Mouse (Mus musculus): ENCODE data around the gene En1. TPM values are rescaled to one million over a fixed set of nuclear protein-coding genes. Genes with fewer than 3 reads are reported as not detected.

En1 gene
- 1 to 10 TPM in 1 of 26 experiments, not detected in 25; 1.1 TPM for total RNA-seq (2018; cell fraction: chromatin; rRNA removed)
- not detected for total RNA-seq (2018; cell fraction: cytosol; rRNA removed)
- total RNA-seq (2018; cell fraction: nucleus; rRNA removed), result not detected
- polyA plus RNA-seq (2018), result not detected in 3 replicates

- Histone ChIP-seq H3K79me2 (ENCODE audit: inconsistent target) (no peaks in the 10 kb centered on the region), H3K4me3 (ENCODE audit: inconsistent target) (no peak within 1 kb of the TSS), H3K36me3 (ENCODE audit: inconsistent target) (no peaks in the 10 kb centered on the region), H3K27ac (no peak within 1 kb of the TSS)
- 5% methylated on average over 35 of the region's 35 CpGs for WGBS (ENCODE audit: missing documents)
Measured at GRCm38 (mm10) chr1:120602031-120602730, at the start of gene En1. Gene En1, plus strand, starts transcription at chr1:120602418.

GRCm38 (mm10) chr1:120556926-120557846, 45.0 kb upstream of the En1 start:
- H3K79me2 ChIP-seq (ENCODE audit: inconsistent target), result no peaks in the 10 kb centered on the region
- WGBS (ENCODE audit: missing documents), result 82% methylated on average over 15 of the region's 15 CpGs
- H3K27ac ChIP-seq, result no peak overlapping the region
- H3K36me3 ChIP-seq (ENCODE audit: inconsistent target), result no peaks in the 10 kb centered on the region
- H3K4me3 ChIP-seq (ENCODE audit: inconsistent target), result no peak overlapping the region

GRCm38 (mm10) chr1:120558341-120559285, 43.6 kb upstream of the En1 start:
- Histone ChIP-seq H3K27ac (no peak overlapping the region), H3K4me3 (ENCODE audit: inconsistent target) (no peak overlapping the region), H3K36me3 (ENCODE audit: inconsistent target) (no peaks in the 10 kb centered on the region), H3K79me2 (ENCODE audit: inconsistent target) (no peaks in the 10 kb centered on the region)
- WGBS (ENCODE audit: missing documents), result 72% methylated on average over 9 of the region's 9 CpGs

GRCm38 (mm10) chr1:120559911-120560310, 42.3 kb upstream of the En1 start:
- no peaks in the 10 kb centered on the region for H3K79me2 ChIP-seq (ENCODE audit: inconsistent target)

GRCm38 (mm10) chr1:120581306-120581705, 20.9 kb upstream of the En1 start:
- no peaks in the 10 kb centered on the region for H3K79me2 ChIP-seq (ENCODE audit: inconsistent target)
- 64% methylated on average over 4 of the region's 4 CpGs for WGBS (ENCODE audit: missing documents)
- no peak overlapping the region for H3K4me3 ChIP-seq (ENCODE audit: inconsistent target)
- no peaks in the 10 kb centered on the region for H3K36me3 ChIP-seq (ENCODE audit: inconsistent target)
- no peak overlapping the region for H3K27ac ChIP-seq

More at GRCm38 (mm10) chr1:120559911-120560310, 42.3 kb upstream of the En1 start:
- Histone ChIP-seq H3K4me3 (ENCODE audit: inconsistent target) (no peak overlapping the region), H3K27ac (no peak overlapping the region), H3K36me3 (ENCODE audit: inconsistent target) (no peaks in the 10 kb centered on the region)
- WGBS (ENCODE audit: missing documents), result 86% methylated on average over 5 of the region's 5 CpGs

GRCm38 (mm10) chr1:120585481-120585880, 16.7 kb upstream of the En1 start:
- Histone ChIP-seq H3K79me2 (ENCODE audit: inconsistent target) (no peaks in the 10 kb centered on the region), H3K4me3 (ENCODE audit: inconsistent target) (no peak overlapping the region), H3K27ac (no peak overlapping the region), H3K36me3 (ENCODE audit: inconsistent target) (no peaks in the 10 kb centered on the region)
- 23% methylated on average over 1 of the region's 2 CpGs for WGBS (ENCODE audit: missing documents)

- Histone ChIP-seq H3K79me2 (ENCODE audit: inconsistent target) (no peaks in the 10 kb centered on the region), H3K36me3 (ENCODE audit: inconsistent target) (no peaks in the 10 kb centered on the region), H3K27ac (no peak overlapping the region), H3K4me3 (ENCODE audit: inconsistent target) (no peak overlapping the region)
- 13% methylated on average over 7 of the region's 7 CpGs for WGBS (ENCODE audit: missing documents)
Measured at GRCm38 (mm10) chr1:120586500-120587110, 15.6 kb upstream of the En1 start.

- no peaks in the 10 kb centered on the region for H3K79me2 ChIP-seq (ENCODE audit: inconsistent target)
- H3K27ac ChIP-seq, result no peak overlapping the region
- H3K36me3 ChIP-seq (ENCODE audit: inconsistent target), result no peaks in the 10 kb centered on the region
- WGBS (ENCODE audit: missing documents), result 25% methylated on average over 6 of the region's 12 CpGs
- no peak overlapping the region for H3K4me3 ChIP-seq (ENCODE audit: inconsistent target)
Measured at GRCm38 (mm10) chr1:120587431-120587830, 14.8 kb upstream of the En1 start.

GRCm38 (mm10) chr1:120587960-120588359, 14.3 kb upstream of the En1 start:
- H3K4me3 ChIP-seq (ENCODE audit: inconsistent target), result no peak overlapping the region
- H3K36me3 ChIP-seq (ENCODE audit: inconsistent target), result no peaks in the 10 kb centered on the region
- H3K79me2 ChIP-seq (ENCODE audit: inconsistent target), result no peaks in the 10 kb centered on the region
- 80% methylated on average over 4 of the region's 4 CpGs for WGBS (ENCODE audit: missing documents)
- no peak overlapping the region for H3K27ac ChIP-seq

- 38% methylated on average over 5 of the region's 6 CpGs for WGBS (ENCODE audit: missing documents)
- Histone ChIP-seq H3K36me3 (ENCODE audit: inconsistent target) (no peaks in the 10 kb centered on the region), H3K79me2 (ENCODE audit: inconsistent target) (no peaks in the 10 kb centered on the region), H3K4me3 (ENCODE audit: inconsistent target) (no peak overlapping the region), H3K27ac (no peak overlapping the region)
Measured at GRCm38 (mm10) chr1:120588362-120589027, 13.7 kb upstream of the En1 start.

GRCm38 (mm10) chr1:120593236-120593919, 8.8 kb upstream of the En1 start:
- Histone ChIP-seq H3K27ac (no peak overlapping the region), H3K4me3 (ENCODE audit: inconsistent target) (no peak overlapping the region), H3K79me2 (ENCODE audit: inconsistent target) (no peaks in the 10 kb centered on the region), H3K36me3 (ENCODE audit: inconsistent target) (no peaks in the 10 kb centered on the region)
- WGBS (ENCODE audit: missing documents), result 9% methylated on average over 8 of the region's 8 CpGs

- Histone ChIP-seq H3K4me3 (ENCODE audit: inconsistent target) (no peak overlapping the region), H3K27ac (no peak overlapping the region), H3K36me3 (ENCODE audit: inconsistent target) (no peaks in the 10 kb centered on the region), H3K79me2 (ENCODE audit: inconsistent target) (no peaks in the 10 kb centered on the region)
- WGBS (ENCODE audit: missing documents), result 2% methylated on average over 8 of the region's 8 CpGs
Measured at GRCm38 (mm10) chr1:120594603-120595002, 7.6 kb upstream of the En1 start.
